Mouse (Mus musculus): Measurements from ENCODE around the gene Tfap4.

GRCm38 (mm10) chr16:4583807-4584206 is 24.2 kb upstream of the Tfap4 start:
- TF ChIP-seq CTCF (IDR thresholded peaks at IDR 0.05; ENCODE audit: control insufficient read depth, insufficient read depth, insufficient read length) (no peak), MYOG (IDR thresholded peaks at IDR 0.05; ENCODE audit: control insufficient read depth, extremely low read depth, insufficient read length) (no peak), MYOD1 (IDR thresholded peaks at IDR 0.05; ENCODE audit: control insufficient read depth, insufficient read length, low read depth) (no peak), MAX (IDR thresholded peaks at IDR 0.05) (no peak), CEBPB (IDR thresholded peaks at IDR 0.05; ENCODE audit: low read depth) (no peak)

Data from C2C12 (cell line).